Mouse (Mus musculus): ENCODE measurements around the gene Kazn. TPM values are rescaled to one million over a fixed set of nuclear protein-coding genes. Genes with fewer than 3 reads are reported as not detected.

Gene Kazn
- total and polyA plus RNA-seq, 2 experiments from 2014 or later: 20.9 to 78.3 TPM

DNA sequence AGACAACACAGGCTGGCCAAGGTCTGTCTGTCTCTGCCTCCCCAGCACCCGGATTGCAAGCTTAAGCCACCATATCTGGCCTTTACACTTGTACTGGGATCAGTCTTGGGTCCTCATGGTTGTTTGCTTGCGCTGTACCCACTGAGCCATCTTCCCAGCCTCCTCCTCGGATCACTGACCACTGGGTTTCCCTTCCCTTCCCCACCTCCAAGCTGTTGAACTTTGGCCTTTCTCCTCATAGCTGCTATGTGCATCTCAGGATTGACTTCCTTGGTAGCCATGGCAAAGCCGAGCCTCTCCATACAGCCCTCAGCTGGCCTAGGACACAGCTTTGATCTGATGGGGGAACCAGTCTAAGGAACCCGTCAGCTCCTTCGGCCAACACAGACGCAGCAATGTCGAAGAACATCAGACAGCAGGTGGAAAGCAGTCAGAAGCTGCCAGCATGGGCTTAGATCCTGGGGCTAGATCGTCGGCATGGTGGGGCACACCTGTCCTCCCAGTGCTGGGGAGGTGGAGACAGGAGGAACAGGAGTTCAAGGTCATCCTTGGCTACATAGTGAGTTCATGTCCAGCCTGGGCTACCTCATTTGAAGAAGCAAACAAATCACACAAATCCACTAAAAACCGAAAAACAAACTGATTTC lies 174.5 kb downstream of the Kazn start:
- WGBS: 77% methylated on average over 11 of the region's 11 CpGs
- H3K4me2 ChIP-seq (ENCODE audit: low read depth, low read length): no peak overlapping the region
- no peak overlapping the region for H3K27ac ChIP-seq
- ATAC-seq: no peak
- no peak overlapping the region for H3K9ac ChIP-seq (replicated peaks; ENCODE audit: low read length)
- no peaks in the 10 kb centered on the region for H3K27me3 ChIP-seq (ENCODE audit: insufficient read depth, low read length)
- H3K4me1 ChIP-seq (ENCODE audit: insufficient read depth, low read length): 0 out of 2 replicates have a peak, but pooled peaks cover 4% of the 10 kb centered on the region
- TF ChIP-seq CTCF (IDR thresholded peaks at IDR 0.05; ENCODE audit: low read depth): no peak
- no peak for DNase-seq (ENCODE audit: low spot score)
- H3K9me3 ChIP-seq (ENCODE audit: low read length): no peaks in the 10 kb centered on the region
- H3K36me3 ChIP-seq (ENCODE audit: insufficient read depth, low read length): no peaks in the 10 kb centered on the region
- no peak overlapping the region for H3K4me3 ChIP-seq (ENCODE audit: low read length)

- no peaks in the 10 kb centered on the region for H3K27me3 ChIP-seq (ENCODE audit: insufficient read depth, low read length)
- H3K4me3 ChIP-seq (ENCODE audit: low read length): no peak overlapping the region
- no peak overlapping the region for H3K9ac ChIP-seq (replicated peaks; ENCODE audit: low read length)
- DNase-seq (ENCODE audit: low spot score) (no peak), ATAC-seq (no peak)
- H3K36me3 ChIP-seq (ENCODE audit: insufficient read depth, low read length): no peaks in the 10 kb centered on the region
- H3K27ac ChIP-seq: no peak overlapping the region
- H3K4me1 ChIP-seq (ENCODE audit: insufficient read depth, low read length): no peaks in the 10 kb centered on the region
- 89% methylated on average over 8 of the region's 8 CpGs for WGBS
- no peaks in the 10 kb centered on the region for H3K9me3 ChIP-seq (ENCODE audit: low read length)
- no peak for TF ChIP-seq CTCF (IDR thresholded peaks at IDR 0.05; ENCODE audit: low read depth)
- no peak overlapping the region for H3K4me2 ChIP-seq (ENCODE audit: low read depth, low read length)
Observed at GRCm38 (mm10) chr4:142063057-142063534, 176.1 kb downstream of the Kazn start.

DNA sequence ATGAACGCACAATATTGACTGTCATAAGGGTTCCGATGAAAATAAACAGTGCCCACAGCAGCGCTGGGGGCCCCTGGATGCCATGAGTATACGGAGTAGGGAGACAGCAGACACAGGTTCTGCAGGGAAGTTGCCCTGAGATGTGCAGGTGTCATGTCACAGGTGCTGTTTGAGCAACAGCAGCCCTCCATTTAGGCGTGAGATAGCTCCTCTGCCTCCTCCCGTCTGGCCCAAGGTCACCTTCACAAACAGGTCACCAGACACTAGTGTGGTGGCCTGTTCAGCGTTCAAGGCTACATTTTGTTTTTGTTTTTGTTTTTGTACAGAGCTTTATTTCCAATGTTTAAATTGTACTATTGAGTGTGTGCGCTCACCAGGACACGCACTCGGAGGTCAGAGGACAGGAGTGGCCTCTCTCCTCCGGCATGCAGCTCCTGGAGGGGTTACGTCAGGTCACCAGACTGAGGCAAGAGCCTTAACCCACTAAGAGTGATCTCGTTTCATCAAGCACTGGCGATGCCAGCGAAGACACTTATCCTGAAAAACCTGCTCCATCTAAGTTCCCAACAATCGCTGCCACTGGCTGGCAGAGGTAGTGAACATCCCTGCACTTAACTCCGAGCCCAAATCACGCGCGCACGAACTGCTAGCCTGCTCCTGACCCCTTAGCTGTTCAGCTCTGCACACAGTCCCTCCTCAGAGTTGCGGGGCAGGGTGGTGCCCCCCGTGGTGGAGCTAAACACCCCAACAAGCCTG lies 177.5 kb downstream of the Kazn start:
- H3K4me3 ChIP-seq (ENCODE audit: low read length): no peak overlapping the region
- no peak for DNase-seq (ENCODE audit: low spot score)
- no peak overlapping the region for H3K9ac ChIP-seq (replicated peaks; ENCODE audit: low read length)
- H3K4me1 ChIP-seq (ENCODE audit: insufficient read depth, low read length): peaks cover 7% of the 10 kb centered on the region; the same call in 1 of the 2 replicates
- no peak overlapping the region for H3K27ac ChIP-seq
- H3K4me2 ChIP-seq (ENCODE audit: low read depth, low read length): no peak overlapping the region
- H3K36me3 ChIP-seq (ENCODE audit: insufficient read depth, low read length): no peaks in the 10 kb centered on the region
- ATAC-seq: no peak
- no peaks in the 10 kb centered on the region for H3K9me3 ChIP-seq (ENCODE audit: low read length)
- no peaks in the 10 kb centered on the region for H3K27me3 ChIP-seq (ENCODE audit: insufficient read depth, low read length)
- WGBS: 82% methylated on average over 23 of the region's 23 CpGs
- no peak for TF ChIP-seq CTCF (IDR thresholded peaks at IDR 0.05; ENCODE audit: low read depth)

GRCm38 (mm10) chr4:142060455-142061378 lies 178.5 kb downstream of the Kazn start:
- ATAC-seq: peak; percentile 76
- no peak for TF ChIP-seq CTCF (IDR thresholded peaks at IDR 0.05; ENCODE audit: low read depth)
- Histone ChIP-seq H3K27me3 (ENCODE audit: insufficient read depth, low read length) (no peaks in the 10 kb centered on the region), H3K27ac (peak overlapping the region; percentile 57; the same call in 1 of the 2 replicates), H3K36me3 (ENCODE audit: insufficient read depth, low read length) (no peaks in the 10 kb centered on the region), H3K4me1 (ENCODE audit: insufficient read depth, low read length) (peaks cover 7% of the 10 kb centered on the region; the same call in 1 of the 2 replicates), H3K4me3 (ENCODE audit: low read length) (no peak overlapping the region), H3K4me2 (ENCODE audit: low read depth, low read length) (no peak overlapping the region), H3K9me3 (ENCODE audit: low read length) (no peaks in the 10 kb centered on the region), H3K9ac (replicated peaks; ENCODE audit: low read length) (no peak overlapping the region)
- DNase-seq (ENCODE audit: low spot score): peak; percentile 86
- 56% methylated on average over 18 of the region's 18 CpGs for WGBS

GRCm38 (mm10) chr4:142059841-142060193 lies 179.4 kb downstream of the Kazn start:
- no peaks in the 10 kb centered on the region for H3K36me3 ChIP-seq (ENCODE audit: insufficient read depth, low read length)
- 66% methylated on average over 8 of the region's 8 CpGs for WGBS
- H3K4me2 ChIP-seq (ENCODE audit: low read depth, low read length): no peak overlapping the region
- H3K27me3 ChIP-seq (ENCODE audit: insufficient read depth, low read length): no peaks in the 10 kb centered on the region
- DNase-seq (ENCODE audit: low spot score) (no peak), ATAC-seq (no peak)
- no peak for TF ChIP-seq CTCF (IDR thresholded peaks at IDR 0.05; ENCODE audit: low read depth)
- no peaks in the 10 kb centered on the region for H3K9me3 ChIP-seq (ENCODE audit: low read length)
- no peak overlapping the region for H3K27ac ChIP-seq
- no peak overlapping the region for H3K9ac ChIP-seq (replicated peaks; ENCODE audit: low read length)
- H3K4me1 ChIP-seq (ENCODE audit: insufficient read depth, low read length): peaks cover 7% of the 10 kb centered on the region; the same call in 1 of the 2 replicates
- no peak overlapping the region for H3K4me3 ChIP-seq (ENCODE audit: low read length)

GRCm38 (mm10) chr4:142059113-142059840 lies 179.9 kb downstream of the Kazn start:
- TF ChIP-seq CTCF (IDR thresholded peaks at IDR 0.05; ENCODE audit: low read depth): no peak
- Histone ChIP-seq H3K9ac (replicated peaks; ENCODE audit: low read length) (no peak overlapping the region), H3K36me3 (ENCODE audit: insufficient read depth, low read length) (no peaks in the 10 kb centered on the region), H3K4me1 (ENCODE audit: insufficient read depth, low read length) (peaks cover 7% of the 10 kb centered on the region; the same call in 1 of the 2 replicates), H3K27ac (no peak overlapping the region), H3K27me3 (ENCODE audit: insufficient read depth, low read length) (no peaks in the 10 kb centered on the region), H3K4me2 (ENCODE audit: low read depth, low read length) (no peak overlapping the region), H3K9me3 (ENCODE audit: low read length) (no peaks in the 10 kb centered on the region), H3K4me3 (ENCODE audit: low read length) (no peak overlapping the region)
- ATAC-seq (no peak), DNase-seq (ENCODE audit: low spot score) (no peak)
- WGBS: 69% methylated on average over 13 of the region's 13 CpGs
